Comparison of ENCODE assay signal across 14 mouse cellular contexts in genomic region chr8:121770845-121771752, GRCm38 (mm10). TPM values are rescaled to one million over a fixed set of nuclear protein-coding genes. Genes with fewer than 3 reads are reported as not detected.
A peak's percentile ranks its signal among the peaks of the same experiment; 100 is the strongest.
DNase-seq lines count a peak whose midpoint lies in the region; ATAC-seq lines count a peak whose summit lies in the region.
"Had no signal": no experiment of that assay in that cellular context is flagged by ENCODE, and none has a peak within 500 bp of the region (broad histone marks: within the 10 kb centered on the region; RNA-seq: fewer than 3 reads in every experiment).

No protein-coding gene starts in this region.

- no peaks in the 10 kb centered on the region for H3K27me3 ChIP-seq in forebrain, embryonic 11.5 days (ENCODE audit: control insufficient read depth, insufficient read depth, low read length)
- no peaks in the 10 kb centered on the region for H3K27me3 ChIP-seq in limb, embryonic 10.5 days (ENCODE audit: low read depth, poor library complexity, severe bottlenecking)

- H3K9ac ChIP-seq in forebrain, embryonic 11.5 days (ENCODE audit: low read length): peak overlapping the region; percentile 24; the same call in 1 of the 2 replicates

- no peaks in the 10 kb centered on the region for H3K9me3 ChIP-seq in forebrain, embryonic 11.5 days (ENCODE audit: control insufficient read depth, low read length)
- no peaks in the 10 kb centered on the region for H3K9me3 ChIP-seq in limb, embryonic 10.5 days (replicated peaks)

- no peak overlapping the region for H3K27ac ChIP-seq in forebrain, embryonic 11.5 days (ENCODE audit: low read depth, low read length)
- H3K27ac ChIP-seq in limb, embryonic 10.5 days: peak overlapping the region; percentile 9; the same call in 1 of the 2 replicates

- no peak for DNase-seq in frontal cortex, postnatal 25 days (ENCODE audit: low spot score in 2 of 2)
- no peak for DNase-seq in forebrain, embryonic 11.5 days (ENCODE audit: low spot score)
- no peak for DNase-seq in limb, embryonic 10.5 days (ENCODE audit: low spot score)
- peak; percentile 62 for DNase-seq in retina, postnatal 1 day
- DNase-seq in spleen, adult 12 weeks (ENCODE audit: low spot score): no peak
- DNase-seq: cerebellum, adult 2 months; gastrocnemius, postnatal 25 days; thymus, adult 2 months had no signal

- H3K4me2 ChIP-seq in forebrain, embryonic 11.5 days (ENCODE audit: low read depth, low read length, severe bottlenecking): 0 out of 2 replicates have a peak overlapping the region, but pooled peaks have one; percentile 1

- no peak overlapping the region for H3K4me3 ChIP-seq in forebrain, embryonic 11.5 days (ENCODE audit: low read depth, low read length)
- H3K4me3 ChIP-seq in limb, embryonic 10.5 days: no peak overlapping the region

- H3K36me3 ChIP-seq in forebrain, embryonic 11.5 days (ENCODE audit: control insufficient read depth, insufficient read depth, low read length): no peaks in the 10 kb centered on the region
- no peaks in the 10 kb centered on the region for H3K36me3 ChIP-seq in limb, embryonic 10.5 days

- peak; percentile 60 for ATAC-seq in frontal cortex, adult (ENCODE audit: low TSS enrichment)
- peak; percentile 60 for ATAC-seq in forebrain, embryonic 11.5 days (replicated peaks; ENCODE audit: low FRiP score)
- ATAC-seq in megakaryocyte-erythroid progenitor cell, adult 5-6 weeks (replicated peaks; ENCODE audit: low FRiP score, low TSS enrichment, poor library complexity, severe bottlenecking): no peak
- no peak for ATAC-seq in activated CD4-positive, CD25-positive, alpha-beta regulatory T cell, adult 4 months
- ATAC-seq: intestine, postnatal 0 days; Patski had no signal

- WGBS in forebrain, embryonic 11.5 days: 35% methylated on average over 19 of the region's 19 CpGs
- WGBS in limb, embryonic 10.5 days: 44% methylated on average over 19 of the region's 19 CpGs

- peaks cover 3% of the 10 kb centered on the region; the same call in 1 of the 2 replicates for H3K4me1 ChIP-seq in forebrain, embryonic 11.5 days (replicated peaks; ENCODE audit: control insufficient read depth, insufficient read depth, low read length)
- peaks cover 26% of the 10 kb centered on the region for H3K4me1 ChIP-seq in limb, embryonic 10.5 days

RNA-seq across cellular contexts. Expression of gene Jph3, which starts 41.7 kb away (rescaled TPM):
- 8.9 and 9.4 TPM in 2 replicates for polyA plus RNA-seq in forebrain, embryonic 11.5 days (2014; fragmentation: Nextera tagmentation; extraction: Ambion mirVana)
- polyA plus RNA-seq in limb, embryonic 10.5 days (2016; fragmentation: Nextera tagmentation; extraction: Ambion mirVana): 0.65 and 0.69 TPM in 2 replicates
- not detected in 2 replicates for total RNA-seq in megakaryocyte-erythroid progenitor cell, adult 5-6 weeks (2014; fragmentation: Nextera tagmentation)
- 0.04 and 0.14 TPM in 2 replicates for total RNA-seq in megakaryocyte-erythroid progenitor cell, adult 5-6 weeks (2017)
- under 1 TPM in 1 of 2 experiments, not detected in 1; 0.12 TPM for polyA plus RNA-seq in activated CD4-positive, CD25-positive, alpha-beta regulatory T cell, adult 4 months (2017; shearing (Covaris generic))
- total RNA-seq: gastrocnemius, postnatal 25 days; liver, adult 2 months had no signal
- polyA plus RNA-seq: liver, adult 2 months had no signal

RNA-seq across cellular contexts. Expression of gene Klhdc4, which starts 58.3 kb away (rescaled TPM):
- 55.4 and 59.8 TPM in 2 replicates for polyA plus RNA-seq in forebrain, embryonic 11.5 days (2014; fragmentation: Nextera tagmentation; extraction: Ambion mirVana)
- polyA plus RNA-seq in limb, embryonic 10.5 days (2016; fragmentation: Nextera tagmentation; extraction: Ambion mirVana): 64.2 and 64.4 TPM in 2 replicates
- total RNA-seq in megakaryocyte-erythroid progenitor cell, adult 5-6 weeks (2014; fragmentation: Nextera tagmentation): 45.6 and 50.3 TPM in 2 replicates
- 36.1 and 42.6 TPM in 2 replicates for total RNA-seq in megakaryocyte-erythroid progenitor cell, adult 5-6 weeks (2017)
- 10 to 100 TPM; 17.7 to 18.6 TPM for polyA plus RNA-seq in activated CD4-positive, CD25-positive, alpha-beta regulatory T cell, adult 4 months (2017; shearing (Covaris generic))

Comparison
In these comparisons a context has a peak if more than half of its experiments do, and no peak if none do; other contexts are left out.
1. ATAC-seq: peak in frontal cortex, adult (single experiment) and forebrain, embryonic 11.5 days (single experiment); none in megakaryocyte-erythroid progenitor cell, adult 5-6 weeks (single experiment) and activated CD4-positive, CD25-positive, alpha-beta regulatory T cell, adult 4 months (single experiment).